Mouse (Mus musculus) kidney, postnatal 0 days (tissue): Measurements from ENCODE around the gene C3. TPM values are rescaled to one million over a fixed set of nuclear protein-coding genes. Genes with fewer than 3 reads are reported as not detected.

Experiments
- ATAC-seq: fragments of 200-750 bp; cut with Nextera tagmentation; replicated peaks from 2 replicates; pipeline ENCODE4 v1.8.0; 2017; ENCODE audit warnings: low read depth, moderate number of reproducible peaks, moderate TSS enrichment, moderate library complexity; ENCODE audit not compliant: low FRiP score
- DNase-seq: peaks from one replicate; pipeline ENCODE4 v3.0.0-alpha.2; 2016; ENCODE audit warnings: low spot score
- H3K27ac ChIP-seq: fragments of 300-500 bp; sonication (generic); 2 replicates; pipeline ENCODE4 v1.5.1; 2014; ENCODE audit warnings: mild to moderate bottlenecking
- H3K27me3 ChIP-seq: fragments of 300-500 bp; sonication (generic); 2 replicates; pipeline ENCODE4 v1.6.1; 2014; ENCODE audit warnings: low read length, mixed read lengths; ENCODE audit not compliant: insufficient read depth
- H3K36me3 ChIP-seq: fragments of 300-500 bp; sonication (generic); 2 replicates; pipeline ENCODE4 v1.6.1; 2014; ENCODE audit warnings: low read length, mixed read lengths; ENCODE audit not compliant: insufficient read depth
- H3K4me1 ChIP-seq: fragments of 300-500 bp; sonication (generic); replicated peaks from 2 replicates; pipeline ENCODE4 v1.6.1; 2014; ENCODE audit warnings: antibody characterized with exemption, low read length, mixed read lengths; ENCODE audit not compliant: insufficient read depth
- H3K4me2 ChIP-seq: fragments of 300-500 bp; sonication (generic); 2 replicates; pipeline ENCODE4 v1.6.1; 2014; ENCODE audit warnings: mild to moderate bottlenecking, low read length, moderate library complexity, mixed read lengths
- H3K4me3 ChIP-seq: fragments of 300-500 bp; sonication (generic); replicated peaks from 2 replicates; pipeline ENCODE4 v1.5.1; 2014; ENCODE audit warnings: low read depth, low read length
- H3K9ac ChIP-seq: fragments of 300-500 bp; sonication (generic); 2 replicates; pipeline ENCODE4 v1.6.1; 2014; ENCODE audit warnings: low read depth, low read length
- H3K9me3 ChIP-seq: fragments of 300-500 bp; sonication (generic); replicated peaks from 2 replicates; pipeline ENCODE4 v1.6.1; 2016; ENCODE audit warnings: low read length, inconsistent platforms, mixed read lengths
- CTCF ChIP-seq: IDR thresholded peaks from 2 replicates; pipeline ENCODE4 v1.5.1; 2016; ENCODE audit warnings: antibody characterized with exemption, low read depth, mild to moderate bottlenecking, moderate library complexity
- WGBS: fragments of 180-500 bp; shearing (Covaris S2); extraction: QIAGEN DNeasy Blood & Tissue Kit; methylation state at CpG from one replicate; pipeline ENCODE4 v1.1.7; 2014; 5-methylcytosine and 5-hydroxymethylcytosine counted together
- polyA plus RNA-seq: library from polyadenylated mRNA; unstranded; fragments of >200 nt; fragmentation: Nextera tagmentation; extraction: Ambion mirVana; gene quantifications from 2 replicates; pipeline ENCODE4 v1.2.1, GENCODE M21; 2015

The C3 gene
- polyA plus RNA-seq, 1 experiment from 2014 or later: 2.9 TPM

GRCm38 (mm10) chr17:57261286-57261685 is 33.4 kb upstream of the C3 start:
- no peak for TF ChIP-seq CTCF
- H3K36me3 ChIP-seq: peaks cover 40% of the 10 kb centered on the region; the same call in 1 of the 2 replicates
- ATAC-seq: no peak
- no peaks in the 10 kb centered on the region for H3K9me3 ChIP-seq
- no peaks in the 10 kb centered on the region for H3K4me1 ChIP-seq
- H3K9ac ChIP-seq: no peak overlapping the region
- no peak overlapping the region for H3K4me3 ChIP-seq
- 92% methylated on average over 4 of the region's 4 CpGs for WGBS
- DNase-seq: no peak
- H3K27ac ChIP-seq: no peak overlapping the region
- no peak overlapping the region for H3K4me2 ChIP-seq
- H3K27me3 ChIP-seq: no peaks in the 10 kb centered on the region

GRCm38 (mm10) chr17:57260351-57260750 is 32.4 kb upstream of the C3 start:
- TF ChIP-seq CTCF: no peak
- DNase-seq: no peak
- Histone ChIP-seq H3K27me3 (no peaks in the 10 kb centered on the region), H3K36me3 (peaks cover 45% of the 10 kb centered on the region; the same call in 1 of the 2 replicates), H3K4me1 (no peaks in the 10 kb centered on the region), H3K4me3 (no peak overlapping the region), H3K4me2 (no peak overlapping the region), H3K9me3 (no peaks in the 10 kb centered on the region), H3K27ac (no peak overlapping the region), H3K9ac (no peak overlapping the region)
- 77% methylated on average over 9 of the region's 9 CpGs for WGBS
- no peak for ATAC-seq

- ATAC-seq: no peak
Measured at GRCm38 (mm10) chr17:57259742-57260141, 31.8 kb upstream of the C3 start.

GRCm38 (mm10) chr17:57258191-57258590 is 30.3 kb upstream of the C3 start:
- H3K9me3 ChIP-seq: no peaks in the 10 kb centered on the region
- H3K36me3 ChIP-seq: peaks cover 59% of the 10 kb centered on the region
- DNase-seq: no peak
- no peaks in the 10 kb centered on the region for H3K4me1 ChIP-seq
- WGBS: 93% methylated on average over 3 of the region's 3 CpGs
- H3K9ac ChIP-seq: no peak overlapping the region
- no peak for ATAC-seq
- no peak overlapping the region for H3K4me2 ChIP-seq
- H3K4me3 ChIP-seq: no peak overlapping the region
- no peak for TF ChIP-seq CTCF
- H3K27me3 ChIP-seq: no peaks in the 10 kb centered on the region
- H3K27ac ChIP-seq: no peak overlapping the region

More at GRCm38 (mm10) chr17:57259742-57260141, 31.8 kb upstream of the C3 start:
- Histone ChIP-seq H3K27me3 (no peaks in the 10 kb centered on the region), H3K4me3 (no peak overlapping the region), H3K9me3 (no peaks in the 10 kb centered on the region), H3K4me1 (no peaks in the 10 kb centered on the region), H3K9ac (no peak overlapping the region), H3K27ac (no peak overlapping the region), H3K36me3 (peaks cover 48% of the 10 kb centered on the region), H3K4me2 (no peak overlapping the region)
- TF ChIP-seq CTCF: no peak
- WGBS: 86% methylated on average over 8 of the region's 8 CpGs
- no peak for DNase-seq

GRCm38 (mm10) chr17:57256921-57257485 is 29.1 kb upstream of the C3 start:
- H3K27ac ChIP-seq: no peak overlapping the region
- H3K9me3 ChIP-seq: no peaks in the 10 kb centered on the region
- H3K4me2 ChIP-seq: no peak overlapping the region
- H3K36me3 ChIP-seq: peaks cover 51% of the 10 kb centered on the region
- DNase-seq (no peak), ATAC-seq (no peak)
- TF ChIP-seq CTCF: no peak
- WGBS: 96% methylated on average over 22 of the region's 22 CpGs
- no peaks in the 10 kb centered on the region for H3K4me1 ChIP-seq
- H3K27me3 ChIP-seq: no peaks in the 10 kb centered on the region
- H3K9ac ChIP-seq: no peak overlapping the region
- H3K4me3 ChIP-seq: no peak overlapping the region

GRCm38 (mm10) chr17:57255354-57255753 is 27.4 kb upstream of the C3 start:
- Histone ChIP-seq H3K4me2 (no peak overlapping the region), H3K27me3 (no peaks in the 10 kb centered on the region), H3K4me1 (peaks cover 5% of the 10 kb centered on the region; the same call in 1 of the 2 replicates), H3K9ac (no peak overlapping the region), H3K27ac (no peak overlapping the region), H3K9me3 (no peaks in the 10 kb centered on the region), H3K36me3 (peaks cover 43% of the 10 kb centered on the region), H3K4me3 (no peak overlapping the region)
- DNase-seq (no peak), ATAC-seq (no peak)
- 76% methylated on average over 14 of the region's 14 CpGs for WGBS
- no peak for TF ChIP-seq CTCF

- no peak for ATAC-seq
- Histone ChIP-seq H3K27ac (no peak overlapping the region), H3K36me3 (peaks cover 32% of the 10 kb centered on the region), H3K9ac (no peak overlapping the region), H3K4me1 (peaks cover 8% of the 10 kb centered on the region; the same call in 1 of the 2 replicates), H3K4me2 (no peak overlapping the region), H3K9me3 (no peaks in the 10 kb centered on the region), H3K27me3 (no peaks in the 10 kb centered on the region), H3K4me3 (no peak overlapping the region)
- 66% methylated on average over 6 of the region's 6 CpGs for WGBS
- no peak for DNase-seq
- no peak for TF ChIP-seq CTCF
Measured at GRCm38 (mm10) chr17:57253306-57253705, 25.4 kb upstream of the C3 start.
